Mouse (Mus musculus) heart, adult 2 months (tissue): ENCODE data around the gene Mdga1.

Source experiments
- CTCF ChIP-seq: fragments of 200-600 bp; IDR thresholded peaks from 2 replicates; pipeline ENCODE4 v1.8.1; 2022; ENCODE audit warnings: antibody characterized with exemption, mild to moderate bottlenecking, moderate library complexity
- EP300 ChIP-seq: fragments of 200-500 bp; IDR thresholded peaks from 2 replicates; pipeline ENCODE4 v1.6.1; 2011; ENCODE audit warnings: low read depth, low read length, control low read depth; ENCODE audit not compliant: insufficient read depth
- POLR2A ChIP-seq: fragments of 200-500 bp; IDR thresholded peaks from 2 replicates; pipeline ENCODE4 v1.6.1; 2011; ENCODE audit warnings: mild to moderate bottlenecking, low read depth, low read length, control low read depth; ENCODE audit not compliant: insufficient read depth

GRCm38 (mm10) chr17:29934133-29934851 lies 35.6 kb downstream of the Mdga1 start:
- TF ChIP-seq CTCF (no peak), EP300 (no peak), POLR2A (no peak)
